Mouse (Mus musculus) hindbrain, embryonic 13.5 days (tissue): ENCODE measurements around the gene Sugp1. TPM values are rescaled to one million over a fixed set of nuclear protein-coding genes. Genes with fewer than 3 reads are reported as not detected.
"Not testable (repeated sequence)": the region's sequence is repeated elsewhere in the genome, so short reads cannot be mapped to it uniquely, and the experiment has no call there.

Experiments
- ATAC-seq: fragments of 200-750 bp; cut with Nextera tagmentation; 2 replicates; pipeline ENCODE4 v1.8.0; 2017; ENCODE audit warnings: moderate TSS enrichment; ENCODE audit not compliant: low FRiP score
- H3K27ac ChIP-seq: fragments of 300-500 bp; sonication (generic); 2 replicates; pipeline ENCODE4 v1.5.1; 2015; ENCODE audit warnings: inconsistent platforms, mild to moderate bottlenecking, moderate library complexity
- H3K27me3 ChIP-seq: fragments of 300-500 bp; sonication (generic); 2 replicates; pipeline ENCODE4 v1.6.1; 2015; ENCODE audit warnings: mild to moderate bottlenecking, inconsistent platforms
- H3K36me3 ChIP-seq: fragments of 300-500 bp; sonication (generic); 2 replicates; pipeline ENCODE4 v1.6.1; 2015; ENCODE audit warnings: mild to moderate bottlenecking, inconsistent platforms
- H3K4me1 ChIP-seq: fragments of 300-500 bp; sonication (generic); replicated peaks from 2 replicates; pipeline ENCODE4 v1.6.1; 2015; ENCODE audit warnings: inconsistent platforms
- H3K4me2 ChIP-seq: fragments of 300-500 bp; sonication (generic); 2 replicates; pipeline ENCODE4 v1.6.1; 2015; ENCODE audit warnings: inconsistent platforms, mild to moderate bottlenecking, moderate library complexity
- H3K4me3 ChIP-seq: fragments of 300-500 bp; sonication (generic); 2 replicates; pipeline ENCODE4 v1.5.1; 2015; ENCODE audit warnings: mild to moderate bottlenecking, inconsistent platforms
- H3K9ac ChIP-seq: fragments of 300-500 bp; sonication (generic); 2 replicates; pipeline ENCODE4 v1.6.1; 2015; ENCODE audit warnings: mild to moderate bottlenecking, inconsistent platforms
- H3K9me3 ChIP-seq: fragments of 300-500 bp; sonication (generic); 2 replicates; pipeline ENCODE4 v1.6.1; 2016; ENCODE audit warnings: inconsistent platforms
- WGBS: fragments of 180-500 bp; shearing (Covaris S2); methylation state at CpG from one replicate; pipeline ENCODE4 v1.1.7; 2015; 5-methylcytosine and 5-hydroxymethylcytosine counted together
- polyA plus RNA-seq: library from polyadenylated mRNA; unstranded; fragments of >200 nt; fragmentation: Nextera tagmentation; extraction: Ambion mirVana; gene quantifications from 2 replicates; pipeline ENCODE4 v1.2.1, GENCODE M21; 2015

Gene Sugp1
- polyA plus RNA-seq, 1 experiment from 2014 or later: 61.0 TPM

- Histone ChIP-seq H3K4me2 (no peak overlapping the region), H3K36me3 (no peaks in the 10 kb centered on the region), H3K4me3 (no peak overlapping the region), H3K4me1 (0 out of 2 replicates have a peak, but pooled peaks cover 5% of the 10 kb centered on the region), H3K27me3 (no peaks in the 10 kb centered on the region), H3K9me3 (no peaks in the 10 kb centered on the region), H3K9ac (no peak overlapping the region), H3K27ac (no peak overlapping the region)
- ATAC-seq: no peak
- WGBS: 45% methylated on average over 2 of the region's 2 CpGs
Measured at GRCm38 (mm10) chr8:70005178-70005577, 37.4 kb upstream of the Sugp1 start.

- not testable (repeated sequence) for H3K4me1 ChIP-seq, H3K4me3 ChIP-seq, H3K27me3 ChIP-seq, ATAC-seq, H3K9me3 ChIP-seq, H3K36me3 ChIP-seq, H3K4me2 ChIP-seq, H3K27ac ChIP-seq, H3K9ac ChIP-seq
- 89% methylated on average over 14 of the region's 14 CpGs for WGBS
Measured at GRCm38 (mm10) chr8:70010796-70011195, 31.8 kb upstream of the Sugp1 start.

GRCm38 (mm10) chr8:70012350-70012749 lies 30.3 kb upstream of the Sugp1 start:
- Histone ChIP-seq H3K4me2 (no peak overlapping the region), H3K4me3 (no peak overlapping the region), H3K27ac (no peak overlapping the region), H3K9me3 (no peaks in the 10 kb centered on the region), H3K36me3 (peaks cover 17% of the 10 kb centered on the region), H3K27me3 (no peaks in the 10 kb centered on the region), H3K9ac (no peak overlapping the region), H3K4me1 (no peaks in the 10 kb centered on the region)
- 83% methylated on average over 3 of the region's 3 CpGs for WGBS
- ATAC-seq: no peak

- 0 out of 2 replicates have a peak, but pooled peaks have one; percentile 67 for ATAC-seq
- Histone ChIP-seq H3K36me3 (peaks cover 21% of the 10 kb centered on the region), H3K9me3 (no peaks in the 10 kb centered on the region), H3K4me1 (no peaks in the 10 kb centered on the region), H3K27ac (no peak overlapping the region), H3K4me3 (no peak overlapping the region), H3K27me3 (no peaks in the 10 kb centered on the region), H3K9ac (no peak overlapping the region), H3K4me2 (no peak overlapping the region)
- 80% methylated on average over 1 of the region's 1 CpGs for WGBS
Measured at GRCm38 (mm10) chr8:70012763-70013162, 29.9 kb upstream of the Sugp1 start.

- no peak overlapping the region for H3K4me3 ChIP-seq
- H3K4me1 ChIP-seq: no peaks in the 10 kb centered on the region
- no peak overlapping the region for H3K9ac ChIP-seq
- H3K27me3 ChIP-seq: no peaks in the 10 kb centered on the region
- ATAC-seq: no peak
- no peak overlapping the region for H3K4me2 ChIP-seq
- no peaks in the 10 kb centered on the region for H3K9me3 ChIP-seq
- peaks cover 43% of the 10 kb centered on the region for H3K36me3 ChIP-seq
- no peak overlapping the region for H3K27ac ChIP-seq
- WGBS: 84% methylated on average over 1 of the region's 1 CpGs
Measured at GRCm38 (mm10) chr8:70015017-70015416, 27.6 kb upstream of the Sugp1 start.

GRCm38 (mm10) chr8:70023596-70023995 lies 19.0 kb upstream of the Sugp1 start:
- no peak for ATAC-seq
- Histone ChIP-seq H3K4me3 (no peak overlapping the region), H3K9me3 (no peaks in the 10 kb centered on the region), H3K36me3 (peaks cover 100% of the 10 kb centered on the region), H3K4me1 (no peaks in the 10 kb centered on the region), H3K4me2 (no peak overlapping the region), H3K27ac (no peak overlapping the region), H3K27me3 (no peaks in the 10 kb centered on the region), H3K9ac (no peak overlapping the region)
- 73% methylated on average over 8 of the region's 8 CpGs for WGBS

GRCm38 (mm10) chr8:70026151-70026550 lies 16.5 kb upstream of the Sugp1 start:
- 95% methylated on average over 2 of the region's 2 CpGs for WGBS
- Histone ChIP-seq H3K4me2 (no peak overlapping the region), H3K4me1 (no peaks in the 10 kb centered on the region), H3K9me3 (no peaks in the 10 kb centered on the region), H3K27ac (no peak overlapping the region), H3K27me3 (no peaks in the 10 kb centered on the region), H3K9ac (no peak overlapping the region), H3K4me3 (no peak overlapping the region), H3K36me3 (peaks cover 100% of the 10 kb centered on the region)
- no peak for ATAC-seq

GRCm38 (mm10) chr8:70030255-70030654 lies 12.4 kb upstream of the Sugp1 start:
- Histone ChIP-seq H3K9me3 (no peaks in the 10 kb centered on the region), H3K27ac (no peak overlapping the region), H3K9ac (no peak overlapping the region), H3K4me1 (no peaks in the 10 kb centered on the region), H3K4me2 (no peak overlapping the region), H3K36me3 (peaks cover 73% of the 10 kb centered on the region), H3K27me3 (no peaks in the 10 kb centered on the region), H3K4me3 (no peak overlapping the region)
- ATAC-seq: no peak
- 95% methylated on average over 1 of the region's 1 CpGs for WGBS

- 100% methylated on average over 1 of the region's 1 CpGs for WGBS
- no peak overlapping the region for H3K27ac ChIP-seq
- H3K27me3 ChIP-seq: no peaks in the 10 kb centered on the region
- peaks cover 29% of the 10 kb centered on the region for H3K4me1 ChIP-seq
- no peaks in the 10 kb centered on the region for H3K9me3 ChIP-seq
- no peak overlapping the region for H3K9ac ChIP-seq
- no peak overlapping the region for H3K4me3 ChIP-seq
- H3K4me2 ChIP-seq: no peak overlapping the region
- H3K36me3 ChIP-seq: peaks cover 11% of the 10 kb centered on the region
- no peak for ATAC-seq
Measured at GRCm38 (mm10) chr8:70037994-70038393, 4.6 kb upstream of the Sugp1 start.

GRCm38 (mm10) chr8:70041885-70042546 lies 597 bp upstream of the Sugp1 start:
- H3K4me3 ChIP-seq: peak overlapping the region; percentile 97
- H3K27me3 ChIP-seq: no peaks in the 10 kb centered on the region
- 1% methylated on average over 47 of the region's 47 CpGs for WGBS
- peak overlapping the region; percentile 99 for H3K9ac ChIP-seq
- H3K27ac ChIP-seq: peak overlapping the region; percentile 85
- H3K36me3 ChIP-seq: peaks cover 3% of the 10 kb centered on the region
- peak; percentile 60 for ATAC-seq
- peak overlapping the region; percentile 93 for H3K4me2 ChIP-seq
- H3K9me3 ChIP-seq: no peaks in the 10 kb centered on the region
- peaks cover 45% of the 10 kb centered on the region for H3K4me1 ChIP-seq

GRCm38 (mm10) chr8:70043996-70044395 lies 1.4 kb downstream of the Sugp1 start:
- no peak for ATAC-seq
- peak overlapping the region; percentile 99 for H3K9ac ChIP-seq
- peaks cover 11% of the 10 kb centered on the region for H3K36me3 ChIP-seq
- no peak overlapping the region for H3K27ac ChIP-seq
- H3K4me1 ChIP-seq: peaks cover 45% of the 10 kb centered on the region
- no peaks in the 10 kb centered on the region for H3K9me3 ChIP-seq
- peak overlapping the region; percentile 97 for H3K4me3 ChIP-seq
- peak overlapping the region; percentile 93 for H3K4me2 ChIP-seq
- H3K27me3 ChIP-seq: no peaks in the 10 kb centered on the region
- 87% methylated on average over 5 of the region's 5 CpGs for WGBS

GRCm38 (mm10) chr8:70049662-70050061 lies 7.0 kb downstream of the Sugp1 start:
- Histone ChIP-seq H3K4me1 (peaks cover under 1% of the 10 kb centered on the region; the same call in 1 of the 2 replicates), H3K27ac (no peak overlapping the region), H3K36me3 (peaks cover 61% of the 10 kb centered on the region), H3K9me3 (no peaks in the 10 kb centered on the region), H3K27me3 (no peaks in the 10 kb centered on the region), H3K4me3 (no peak overlapping the region), H3K9ac (no peak overlapping the region), H3K4me2 (no peak overlapping the region)
- ATAC-seq: no peak

- WGBS: 97% methylated on average over 5 of the region's 5 CpGs
- not testable (repeated sequence) for H3K4me1 ChIP-seq, H3K27me3 ChIP-seq, H3K9me3 ChIP-seq, H3K4me3 ChIP-seq, H3K27ac ChIP-seq, H3K9ac ChIP-seq, H3K4me2 ChIP-seq, ATAC-seq
- H3K36me3 ChIP-seq: peaks cover 69% of the 10 kb centered on the region
Measured at GRCm38 (mm10) chr8:70050434-70050833, 7.8 kb downstream of the Sugp1 start.
